Mouse (Mus musculus) C2C12 (cell line): ENCODE measurements at regions not wholly inside any gene's neighbourhood (a gene's known extent, or its start where the extent isn't known, plus 50 kb on each side); places are given as distances from the start of the nearest gene placed in this dataset.

Experiments
- CEBPB ChIP-seq: IDR thresholded peaks from one replicate; pipeline ENCODE4 v1.6.1; 2011; ENCODE audit warnings: low read depth, mild to moderate bottlenecking, control low read depth, moderate library complexity
- CTCF ChIP-seq: IDR thresholded peaks from one replicate; pipeline ENCODE4 v1.5.1; 2011; ENCODE audit not compliant: control insufficient read depth, insufficient read depth, insufficient read length
- FOSL1 ChIP-seq: IDR thresholded peaks from one replicate; pipeline ENCODE4 v1.8.0; 2011; ENCODE audit warnings: mild to moderate bottlenecking, low read length; ENCODE audit not compliant: poor library complexity, insufficient read depth, severe bottlenecking
- MYOD1 ChIP-seq: IDR thresholded peaks from one replicate; pipeline ENCODE4 v1.6.1; 2011; ENCODE audit warnings: low read depth; ENCODE audit not compliant: control insufficient read depth, insufficient read length
- MYOG ChIP-seq: IDR thresholded peaks from one replicate; pipeline ENCODE4 v1.6.1; 2011; ENCODE audit not compliant: control insufficient read depth, insufficient read length; ENCODE audit errors: extremely low read depth
- USF1 ChIP-seq: IDR thresholded peaks from one replicate; pipeline ENCODE4 v1.6.1; 2011; ENCODE audit warnings: low read depth, mild to moderate bottlenecking, control low read depth, moderate library complexity

DNA sequence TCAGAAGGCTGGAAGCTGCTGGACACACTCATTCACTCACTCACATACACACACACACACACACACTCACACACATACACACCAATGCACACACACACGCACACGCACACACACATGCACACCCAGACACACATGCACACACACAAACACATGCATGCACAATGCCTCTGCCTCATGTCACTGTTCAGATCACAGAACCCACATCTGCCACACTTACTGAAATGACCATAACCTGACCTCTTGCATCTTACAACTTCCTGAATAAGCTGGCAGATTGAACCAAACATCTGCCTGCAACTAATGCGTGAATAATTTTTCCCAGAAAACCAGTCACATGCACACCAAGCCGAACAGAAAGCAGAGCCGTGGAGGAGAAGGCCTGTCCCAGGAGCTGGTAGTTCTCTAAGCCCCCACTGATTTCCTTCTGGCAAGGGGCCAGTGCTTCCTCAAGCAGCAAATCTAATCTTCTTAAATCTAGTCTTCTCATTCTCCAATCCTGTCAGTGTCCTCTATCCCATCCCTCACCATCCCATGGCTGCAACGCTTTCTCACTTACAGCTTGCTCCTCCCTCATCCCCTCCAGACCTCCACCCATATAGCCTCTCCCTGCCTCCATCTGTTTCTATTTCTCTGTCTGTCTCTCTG, 51.1 kb upstream of the Mbnl2 start:
- TF ChIP-seq MYOD1 = no peak
- no peak for TF ChIP-seq CTCF
- no peak for TF ChIP-seq CEBPB
- no peak for TF ChIP-seq FOSL1
- TF ChIP-seq USF1 = no peak
- TF ChIP-seq MYOG = no peak
